Mouse (Mus musculus) bone marrow macrophage, adult 2 months (primary cell): ENCODE results near the gene Olfr97.

Experiments used
- CTCF ChIP-seq: IDR thresholded peaks from 2 replicates; pipeline ENCODE4 v1.5.1; 2012; ENCODE audit warnings: low read depth, mild to moderate bottlenecking, low read length, moderate library complexity
- POLR2A ChIP-seq: IDR thresholded peaks from 2 replicates; pipeline ENCODE4 v1.6.1; 2012; ENCODE audit warnings: mild to moderate bottlenecking, low read depth, low read length, borderline replicate concordance

DNA sequence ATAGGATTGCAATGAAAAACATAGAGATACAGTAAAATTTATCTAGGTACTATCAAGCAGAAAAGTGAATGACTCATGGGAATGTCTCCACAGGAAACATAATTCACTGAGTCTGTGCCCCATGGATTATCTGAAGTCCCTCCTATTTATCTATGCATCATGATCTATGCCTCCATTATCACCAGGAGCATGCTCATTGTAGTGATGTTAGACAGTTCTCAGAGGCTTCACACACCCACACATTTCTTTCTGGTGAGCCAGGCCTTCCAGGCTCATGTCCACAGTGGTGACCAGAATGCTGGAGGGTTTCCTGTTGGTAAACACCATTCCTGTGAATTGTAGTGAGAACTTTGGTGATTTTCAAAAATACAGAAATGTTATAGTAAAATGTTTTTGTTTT is 39.4 kb upstream of the Olfr97 start:
- TF ChIP-seq CTCF: no peak
- no peak for TF ChIP-seq POLR2A
